Mouse (Mus musculus) layer of hippocampus, adult 11-12 months (tissue): ENCODE data around the gene Smtnl1.

ENCODE experiments used
- DNase-seq: peaks from one replicate; pipeline ENCODE4 v3.0.0; 2022; ENCODE audit warnings: low spot score

The Smtnl1 gene

DNA sequence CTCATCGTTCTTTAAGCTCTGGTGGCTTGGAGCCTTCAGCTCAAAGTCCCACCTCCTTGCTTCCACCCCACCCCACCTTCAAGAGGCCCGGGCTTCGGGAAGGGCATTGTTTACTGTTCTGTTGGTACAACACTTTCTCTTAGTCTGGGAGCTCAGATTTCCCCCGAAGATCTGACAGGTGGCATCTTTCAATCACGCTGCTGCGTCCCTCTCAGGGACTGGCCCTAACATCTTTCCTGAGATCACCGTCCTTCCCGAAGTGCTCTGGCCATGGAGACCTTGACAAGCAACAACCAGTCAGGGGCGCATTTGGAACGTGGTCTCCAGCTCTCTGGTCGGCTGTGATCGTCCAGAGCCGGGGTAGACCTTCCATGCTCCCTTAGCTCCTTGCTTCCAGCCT, at the start of gene Smtnl1:
Gene Smtnl1, minus strand, starts transcription at position 101 of the 400 bp plus-strand sequence.
- no peak for DNase-seq

DNA sequence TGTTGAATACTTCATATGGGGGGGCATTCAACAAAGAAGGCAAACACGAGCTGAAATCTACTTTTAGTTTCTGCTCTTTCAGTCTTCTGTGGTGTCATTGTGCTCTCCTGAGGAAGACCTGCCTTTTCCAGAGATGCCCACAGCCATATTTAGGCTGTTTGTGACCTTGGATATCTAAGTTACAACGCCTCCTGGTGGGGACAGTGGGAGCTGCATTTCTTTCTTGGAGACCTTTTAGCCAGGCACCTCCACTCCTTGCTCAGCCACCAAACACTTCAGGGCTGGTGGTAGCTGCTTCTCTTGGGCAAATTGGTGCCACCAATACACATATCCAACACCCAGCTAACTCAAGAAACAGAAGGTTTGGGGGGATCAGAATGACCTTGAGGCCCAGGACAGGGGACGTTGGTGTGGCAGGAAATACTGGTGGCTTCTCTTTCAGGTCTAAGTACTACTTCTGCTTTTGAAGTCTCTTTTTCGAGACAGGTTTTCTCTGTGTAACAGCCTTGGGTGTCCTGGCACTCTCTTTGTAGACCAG, 48.2 kb upstream of the Smtnl1 start:
- no peak for DNase-seq

DNA sequence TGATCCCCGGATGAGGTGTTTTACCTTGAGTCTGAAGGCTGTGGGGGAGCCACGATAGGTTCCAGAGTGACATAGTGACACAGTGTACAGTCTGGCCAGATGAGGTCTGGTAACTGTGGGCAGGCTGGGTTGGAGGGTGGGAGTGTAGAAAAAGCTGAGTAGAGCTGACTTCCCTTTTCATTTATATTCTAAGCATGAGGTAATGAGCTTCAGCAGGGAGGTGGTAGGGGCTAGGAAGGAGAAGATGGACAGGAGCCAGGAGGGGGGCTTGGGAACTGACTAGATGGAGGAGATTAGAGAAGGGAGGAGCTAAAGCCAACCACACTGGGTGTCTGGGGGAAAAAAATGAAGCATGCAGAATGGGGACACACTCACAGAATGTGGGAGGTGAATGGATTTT, 46.5 kb upstream of the Smtnl1 start:
- no peak for DNase-seq

DNA sequence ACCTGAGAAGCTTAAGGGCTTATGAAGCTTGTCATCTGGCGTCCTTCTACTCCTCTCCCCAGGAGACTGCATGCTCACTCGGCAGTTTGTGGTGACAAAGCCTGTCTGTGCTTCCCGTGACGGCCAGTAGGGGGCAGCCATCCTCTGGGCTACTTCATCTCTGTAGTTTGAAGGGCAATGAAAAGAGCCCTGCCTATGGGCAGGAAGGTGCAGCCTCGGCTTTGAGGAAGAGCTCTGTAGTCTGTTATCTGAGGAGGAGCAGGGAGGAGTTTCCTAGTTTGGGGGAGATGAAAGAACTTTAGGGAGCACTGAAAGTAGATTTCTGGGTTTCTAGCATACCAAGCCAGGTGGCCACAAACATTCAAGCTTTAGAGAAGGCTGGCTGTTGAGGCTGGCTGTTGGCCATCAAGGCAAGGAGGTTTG, 46.1 kb upstream of the Smtnl1 start:
- DNase-seq, result peak; percentile 78

DNA sequence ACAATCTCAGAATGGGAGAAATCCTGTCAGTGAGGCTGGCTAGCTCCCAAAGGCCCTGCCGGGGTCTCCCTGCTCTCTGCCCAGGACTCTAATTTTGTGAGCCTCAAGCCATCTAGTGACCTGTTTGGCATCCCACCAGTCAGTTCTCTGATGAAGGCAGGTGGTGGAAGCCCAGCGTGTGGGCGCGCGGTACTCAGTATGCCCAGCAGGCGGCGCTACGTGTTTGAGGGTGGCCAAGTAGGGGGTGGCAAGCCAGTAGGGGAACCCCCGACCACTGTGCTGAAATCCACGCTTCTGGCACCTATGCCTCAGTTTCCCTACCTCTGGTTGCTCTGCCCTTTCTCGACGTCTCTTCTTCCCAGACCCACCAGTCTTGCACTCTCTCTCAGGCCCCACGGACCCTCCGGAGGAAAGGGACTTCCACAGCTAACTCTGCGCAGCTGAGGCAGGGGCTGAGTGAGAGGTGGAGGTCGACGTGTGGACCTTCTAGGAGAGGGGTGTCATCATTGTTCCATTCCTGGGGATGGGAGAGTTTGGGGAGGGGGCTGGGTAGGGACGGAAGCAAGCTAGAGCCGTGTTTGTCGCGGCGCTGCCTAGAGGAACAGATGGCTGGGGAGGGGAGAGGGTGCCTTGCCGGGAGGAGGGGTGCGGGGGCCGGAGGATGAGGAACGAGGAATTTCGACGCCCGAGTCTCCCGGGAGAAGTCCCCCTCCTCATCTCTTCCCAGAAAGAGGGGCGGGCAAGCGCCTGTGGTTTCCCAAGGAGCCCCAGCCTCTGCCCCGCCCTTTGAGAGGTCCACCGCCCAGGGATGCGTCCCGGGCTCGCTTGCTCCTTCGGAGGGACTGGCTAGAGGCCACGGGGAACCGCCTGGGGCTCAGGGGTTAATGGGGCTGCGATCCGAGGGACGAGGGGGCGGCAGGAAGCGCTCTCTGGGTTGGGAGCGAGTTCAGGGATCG, 43.4 kb upstream of the Smtnl1 start:
- DNase-seq, result peak; percentile 80

DNA sequence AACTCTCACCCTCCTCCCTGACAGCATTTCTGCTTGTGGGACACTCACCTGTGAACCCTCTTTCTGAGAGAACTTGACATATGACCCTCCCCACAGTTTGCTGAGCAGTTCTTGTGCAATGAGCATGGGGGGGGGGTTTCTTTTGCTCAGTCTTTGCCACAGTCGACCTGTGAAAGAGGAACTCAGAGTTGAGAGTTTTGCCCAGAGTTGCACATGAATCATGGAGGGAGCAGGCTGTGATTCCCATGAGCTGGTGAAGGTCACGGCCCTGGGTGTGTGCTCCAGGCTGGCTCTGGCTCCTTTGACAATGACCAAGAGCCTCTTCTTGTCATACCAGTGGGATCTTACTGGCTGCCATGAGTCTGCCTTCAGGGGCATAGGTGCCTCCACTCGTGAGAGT, 39.8 kb upstream of the Smtnl1 start:
- no peak for DNase-seq

DNA sequence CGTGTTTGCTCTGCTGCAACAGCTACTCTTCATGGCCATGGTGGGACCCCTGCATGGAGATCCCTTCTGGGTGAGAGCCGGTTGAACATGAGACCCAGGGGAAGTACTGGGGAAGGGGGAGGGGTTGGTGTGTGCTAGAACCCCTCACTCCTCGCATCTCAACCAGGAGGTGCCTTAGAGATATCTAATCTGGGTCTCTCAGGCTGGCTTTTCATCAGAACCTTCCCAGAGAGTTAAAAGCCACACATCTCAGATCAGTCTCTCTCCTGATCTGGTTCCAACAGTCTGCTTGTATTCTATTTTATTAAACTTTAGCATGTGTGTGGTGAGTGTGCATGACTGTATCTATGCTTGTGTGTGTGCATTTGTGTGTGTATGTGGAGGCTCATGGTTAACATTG, 39.0 kb upstream of the Smtnl1 start:
- DNase-seq, result no peak

DNA sequence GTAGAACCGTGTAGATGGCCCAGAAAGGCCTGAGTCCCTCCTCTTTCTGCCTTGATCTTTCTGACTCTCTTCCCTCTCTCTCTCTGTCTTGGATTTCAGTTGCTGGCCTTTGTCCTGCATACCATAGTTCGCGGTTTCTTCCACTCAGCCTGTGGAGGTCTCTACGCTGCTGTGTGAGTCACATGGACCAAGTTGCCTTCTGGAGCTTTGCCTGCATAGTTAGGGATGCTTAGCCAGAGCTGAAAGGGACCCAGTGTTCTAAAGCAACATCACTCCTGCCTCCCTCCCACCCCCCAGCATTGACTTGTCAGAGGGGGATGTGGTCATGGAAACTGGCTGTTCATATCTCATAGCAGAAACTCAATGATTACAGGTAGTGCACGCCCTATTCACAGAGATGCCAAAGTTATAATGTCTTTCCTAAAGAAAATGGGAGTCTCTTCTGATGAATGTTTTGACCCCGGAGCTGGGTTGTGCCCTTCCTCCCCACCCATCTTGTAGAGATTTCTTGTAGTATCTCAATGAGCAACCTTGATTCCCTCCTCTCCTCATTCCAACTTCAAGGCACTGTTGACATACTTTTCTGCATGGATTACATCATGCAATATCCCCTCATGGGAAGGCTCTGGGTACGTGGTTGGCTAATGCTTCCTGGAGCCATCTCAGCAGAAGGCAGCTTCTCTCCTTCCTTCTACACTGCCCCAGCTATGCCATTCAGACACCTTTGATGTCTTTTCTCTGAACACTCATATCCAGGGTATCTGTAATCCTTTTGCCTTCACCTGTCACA, 37.7 kb upstream of the Smtnl1 start:
- no peak for DNase-seq

DNA sequence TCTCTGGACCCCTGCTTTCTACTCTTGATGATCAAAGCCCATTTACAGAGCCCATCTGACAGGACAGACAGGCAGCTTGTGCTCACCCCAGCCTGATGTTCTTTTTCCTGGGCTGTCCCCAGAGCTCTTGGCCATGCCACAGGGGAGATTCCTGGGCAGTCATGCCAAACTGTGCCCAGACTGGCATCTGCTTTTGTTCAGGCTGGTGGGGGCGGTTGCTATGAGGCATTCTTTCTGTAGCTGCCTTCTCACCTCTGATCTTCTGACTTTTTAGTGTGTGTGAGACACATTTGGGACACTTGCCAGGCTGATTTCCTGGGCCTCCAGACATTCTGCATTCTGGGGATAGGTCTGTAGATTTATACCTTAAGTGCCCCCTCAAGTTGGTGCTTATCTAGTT, 36.1 kb upstream of the Smtnl1 start:
- no peak for DNase-seq

DNA sequence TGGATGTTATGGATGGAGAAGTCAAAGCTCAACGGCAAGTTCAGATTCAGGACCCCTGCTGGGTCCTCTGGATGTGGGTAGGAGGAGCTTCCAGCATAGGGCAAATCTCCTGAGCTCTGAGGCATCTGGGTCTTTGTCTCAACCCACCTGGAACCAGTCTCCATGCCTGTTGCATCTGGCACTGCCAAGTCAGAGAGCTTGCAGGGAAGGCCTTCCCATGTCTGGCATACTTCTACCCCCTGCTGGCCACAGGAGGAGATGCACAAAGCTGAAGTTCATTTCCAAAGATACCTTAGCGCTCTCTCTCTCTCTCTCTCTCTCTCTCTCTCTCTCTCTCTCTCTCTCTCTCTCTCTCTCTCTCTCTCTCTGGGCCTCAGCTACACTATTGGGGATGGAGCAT, 33.3 kb upstream of the Smtnl1 start:
- peak; percentile 62 for DNase-seq

DNA sequence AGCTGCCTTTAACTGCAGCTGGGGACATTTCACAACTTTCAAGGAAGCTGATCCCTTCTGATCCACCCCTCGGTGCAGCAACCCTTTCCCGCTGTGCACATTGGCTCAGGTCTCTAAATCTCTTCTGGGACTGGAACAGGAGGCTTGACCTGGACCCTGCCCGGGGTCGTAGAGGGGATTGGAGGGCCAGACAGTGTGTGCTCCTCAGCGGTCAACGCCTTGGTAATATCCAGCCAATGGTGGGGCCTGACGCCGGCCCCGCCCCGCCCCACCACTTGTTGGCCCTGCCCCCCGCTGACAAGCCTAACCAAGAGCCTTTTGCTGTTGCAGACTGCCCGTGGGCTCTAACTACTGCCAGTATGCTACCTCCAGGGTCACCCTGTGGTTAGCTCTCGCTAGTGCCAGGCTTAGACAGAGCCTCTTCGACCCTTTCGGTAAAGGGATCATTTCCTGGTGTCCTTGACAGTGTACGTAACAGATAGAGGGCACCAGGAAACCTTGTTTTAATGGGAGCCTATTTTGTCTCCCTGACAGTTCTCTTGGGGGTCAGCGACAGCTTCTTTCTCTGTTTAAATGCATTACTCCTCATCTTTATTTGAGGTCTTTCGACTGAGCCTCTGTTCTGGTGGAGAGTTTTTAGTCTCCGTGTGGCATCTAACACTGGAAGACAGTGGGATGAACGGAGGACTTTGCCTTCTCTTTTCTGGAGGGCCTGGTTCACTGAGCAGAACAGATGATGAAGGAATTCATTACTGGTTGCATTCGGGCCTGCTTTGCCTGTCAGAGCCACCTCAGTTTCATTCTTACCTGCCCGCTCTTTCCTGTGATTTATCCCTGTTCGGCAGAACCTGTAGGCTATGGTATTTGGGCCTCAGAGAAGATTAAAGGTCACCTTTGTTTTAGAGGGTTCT, 28.9 kb upstream of the Smtnl1 start:
- DNase-seq, result no peak

DNA sequence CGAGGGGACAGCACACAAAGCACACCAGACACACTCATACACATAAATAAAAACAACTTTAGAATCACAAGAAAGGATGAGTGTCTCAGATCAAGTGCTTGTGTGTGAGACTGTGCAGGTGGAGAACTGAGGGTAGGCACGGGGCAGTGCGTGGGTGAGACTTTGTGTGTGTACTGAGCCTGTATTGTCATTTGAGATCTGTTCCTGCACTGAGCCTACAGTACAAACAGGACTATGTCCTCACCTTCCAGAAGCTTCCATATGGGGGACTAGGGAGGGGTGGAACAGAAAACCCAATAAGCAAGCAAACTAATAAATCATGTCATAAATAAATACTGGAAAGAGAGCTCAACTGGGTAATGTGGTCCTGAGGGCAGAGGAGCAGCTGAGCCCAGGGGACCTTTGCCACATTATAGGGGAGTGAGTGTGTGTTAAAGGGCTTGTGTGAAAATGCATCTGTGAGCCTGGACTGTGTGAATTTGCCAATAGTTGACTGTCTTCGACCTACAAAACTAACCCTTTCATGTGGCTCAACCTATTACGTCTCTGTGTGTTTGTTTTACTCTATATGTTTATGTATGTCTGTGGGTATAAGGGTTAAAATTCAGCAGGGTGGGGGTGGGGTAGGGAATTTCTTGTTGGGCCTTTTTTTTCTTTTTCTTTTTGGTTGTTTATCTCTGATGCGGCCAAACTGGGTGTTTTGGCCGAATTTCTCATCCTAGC, 28.1 kb upstream of the Smtnl1 start:
- no peak for DNase-seq

DNA sequence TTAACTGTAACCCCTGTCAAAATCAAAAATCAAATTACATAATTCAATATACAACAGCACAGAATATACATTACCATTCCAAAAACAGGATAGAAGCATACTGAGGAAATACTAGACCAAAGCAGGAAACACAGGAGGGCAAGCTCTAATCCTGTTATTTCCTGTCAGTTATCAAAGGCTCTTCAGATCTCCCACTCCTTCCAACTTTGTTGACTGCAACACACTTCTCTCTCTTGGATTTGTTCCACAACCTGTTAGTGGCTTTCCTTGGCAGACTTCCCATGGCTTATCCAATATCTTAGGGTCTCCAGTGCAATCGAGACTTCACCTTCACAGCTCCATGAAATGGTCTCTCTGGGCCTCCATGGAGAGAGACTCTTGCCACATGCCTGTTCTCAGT, 22.8 kb upstream of the Smtnl1 start:
- no peak for DNase-seq

DNA sequence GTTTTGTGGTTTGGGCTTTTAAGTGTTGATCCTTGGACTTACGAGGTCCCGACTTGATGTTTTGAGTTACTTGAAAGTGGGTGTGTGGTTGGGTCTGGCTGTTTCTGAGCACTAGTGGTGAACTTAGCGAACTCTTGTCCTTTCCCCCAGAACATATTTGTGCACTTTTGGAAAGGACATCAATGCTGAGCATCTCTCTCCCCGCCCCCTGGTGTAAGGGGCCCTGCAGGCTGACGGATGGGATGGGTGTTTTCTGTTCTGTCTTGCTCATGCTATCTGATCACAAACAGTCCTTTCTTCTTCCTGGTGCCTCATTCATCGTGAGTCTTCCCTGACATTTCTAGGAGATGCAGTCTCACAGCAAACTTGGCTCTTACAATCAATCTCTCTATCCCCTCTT, 21.2 kb upstream of the Smtnl1 start:
- no peak for DNase-seq

DNA sequence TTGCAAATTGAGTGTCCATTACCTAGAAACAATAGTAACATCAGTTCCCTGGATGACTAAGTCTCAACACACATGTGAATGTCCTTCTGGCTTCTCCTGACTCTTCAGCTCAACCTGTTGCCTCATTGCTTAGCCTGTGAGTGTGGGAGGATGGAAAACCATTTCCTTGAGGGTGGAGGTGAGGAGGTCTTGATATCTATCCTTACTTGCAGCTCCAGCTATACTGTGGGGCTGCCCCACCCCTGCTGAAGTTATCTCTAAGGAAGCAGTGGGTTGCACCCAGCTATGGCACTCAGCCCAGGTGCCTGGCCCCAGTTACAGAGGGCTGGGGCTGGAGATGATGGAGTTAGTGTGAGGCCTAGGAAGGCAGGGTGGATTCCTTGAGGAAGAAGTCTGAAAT, 19.5 kb upstream of the Smtnl1 start:
- DNase-seq, result no peak

DNA sequence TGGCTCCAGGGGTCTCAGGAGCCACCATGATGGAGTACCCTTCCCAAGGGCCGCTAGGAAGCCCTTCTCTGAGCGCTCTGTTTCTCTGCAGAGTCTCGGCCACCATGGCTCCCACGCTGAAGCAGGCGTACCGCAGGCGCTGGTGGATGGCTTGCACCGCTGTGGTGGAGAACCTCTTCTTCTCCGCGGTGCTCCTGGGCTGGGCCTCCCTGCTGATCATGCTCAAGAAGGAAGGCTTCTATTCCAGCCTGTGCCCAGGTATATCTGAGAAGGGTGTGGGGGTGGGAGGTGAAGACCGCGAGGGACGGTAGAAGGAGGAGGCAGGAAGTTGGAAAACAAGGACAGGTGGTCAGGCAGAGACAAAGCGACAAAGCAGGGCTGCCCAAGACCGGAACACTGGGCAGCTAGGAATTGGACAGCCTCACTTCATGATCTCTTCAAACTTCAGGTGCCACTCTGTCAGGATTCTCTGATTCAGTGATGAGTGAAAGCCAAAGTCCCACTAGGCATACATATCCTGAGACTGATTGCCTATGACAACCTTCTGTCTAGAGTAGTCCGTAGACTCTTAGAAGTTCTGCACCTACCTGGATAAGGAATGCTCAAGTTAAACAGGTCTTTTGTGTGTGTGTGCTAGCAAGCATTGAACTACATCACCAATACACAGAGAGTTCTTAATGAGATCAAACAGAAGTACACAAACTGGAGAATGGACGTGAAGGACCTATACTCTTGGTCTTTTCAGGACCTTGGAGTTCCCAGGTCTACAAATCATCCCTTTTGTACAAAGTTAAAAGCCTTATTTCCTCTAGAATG, 18.5 kb upstream of the Smtnl1 start:
- no peak for DNase-seq

DNA sequence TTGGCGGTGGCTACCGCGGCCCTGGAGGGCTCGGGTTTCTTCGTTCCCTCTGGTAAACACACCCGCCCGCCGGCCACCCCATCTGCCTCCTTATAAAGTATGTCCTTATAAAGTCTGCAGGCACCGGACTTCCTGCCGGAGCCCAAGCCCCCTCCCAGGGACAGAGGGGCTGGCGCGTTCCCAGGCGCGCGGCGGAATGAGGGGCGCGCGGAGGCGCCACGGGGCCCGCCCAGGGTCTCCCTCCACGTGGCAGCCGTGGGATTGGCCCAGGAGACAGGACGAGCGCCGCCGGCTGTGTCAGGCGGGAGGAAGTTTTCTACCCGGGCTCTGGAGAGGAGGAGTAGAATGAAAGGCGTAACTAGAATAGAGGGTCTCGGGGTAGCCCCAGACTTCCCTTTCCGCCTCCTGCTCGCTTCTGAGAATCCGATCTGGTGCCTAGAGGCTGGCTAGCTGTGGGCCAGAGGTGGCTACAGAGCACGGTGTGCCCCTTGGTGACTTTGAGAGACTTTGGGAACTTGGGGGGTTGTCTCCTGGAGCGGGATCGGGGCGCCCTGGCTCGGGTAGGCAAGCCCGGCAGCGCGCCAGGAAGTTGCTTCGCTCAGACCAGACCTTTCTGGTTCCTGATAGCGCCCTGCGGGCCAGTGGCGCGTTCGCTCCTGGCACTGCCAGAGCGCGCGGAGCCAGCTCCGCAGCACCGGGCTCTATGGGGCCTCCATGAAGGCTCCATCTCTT, 17.7 kb upstream of the Smtnl1 start:
- no peak for DNase-seq

DNA sequence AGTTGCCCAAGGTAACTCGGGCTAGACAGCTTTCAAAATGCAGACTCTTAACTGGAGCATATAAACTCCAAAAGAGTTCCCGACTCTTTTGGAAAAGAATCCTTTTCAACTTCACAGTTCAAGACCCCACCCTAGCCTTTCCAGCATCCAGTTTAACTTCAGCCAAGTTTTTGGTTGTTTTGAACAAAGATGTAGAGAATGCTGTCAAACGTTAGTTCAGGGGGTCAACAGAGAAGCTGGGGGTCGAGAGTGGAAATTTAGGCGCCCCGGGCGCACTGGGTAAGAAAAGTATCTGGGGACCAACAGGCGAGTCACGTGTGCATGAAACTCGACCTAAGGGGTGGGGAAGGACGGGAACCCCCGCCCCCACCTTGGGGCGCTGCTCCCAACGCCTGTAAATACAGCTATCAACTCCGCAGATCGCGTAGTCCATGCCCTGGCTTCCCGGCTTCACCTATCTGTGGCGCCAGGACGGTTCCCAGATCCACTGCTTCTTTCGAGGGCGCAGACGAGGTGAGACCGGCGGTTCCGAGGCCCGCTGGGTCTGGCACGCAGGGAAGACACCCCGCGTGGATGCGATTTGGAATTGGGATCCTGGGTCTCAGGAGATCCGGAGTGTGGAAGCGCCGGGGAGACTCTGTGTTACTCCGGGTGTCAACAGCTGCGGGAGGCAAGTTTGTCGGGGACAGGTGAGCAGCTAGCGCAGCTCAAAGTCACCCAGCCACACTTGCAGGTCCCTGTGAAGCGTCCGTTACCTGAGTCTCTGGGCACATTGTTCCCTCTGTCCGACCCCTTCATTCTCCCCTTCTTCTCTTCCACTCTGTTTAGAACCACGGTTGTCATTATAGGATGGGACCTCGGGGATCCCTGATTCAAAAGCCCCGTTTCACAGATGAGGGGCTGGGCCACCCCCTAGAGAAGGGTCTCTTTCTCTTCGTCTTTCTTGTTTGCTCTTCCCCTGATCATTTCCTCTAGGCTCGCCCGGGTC, 16.8 kb upstream of the Smtnl1 start:
- no peak for DNase-seq
